Mouse (Mus musculus) left cerebral cortex, postnatal 14 days (tissue): Measurements from ENCODE around the gene Cenpx. TPM values are rescaled to one million over a fixed set of nuclear protein-coding genes. Genes with fewer than 3 reads are reported as not detected.
"Not testable (repeated sequence)": the region's sequence is repeated elsewhere in the genome, so short reads cannot be mapped to it uniquely, and the experiment has no call there.

Source experiments
- DNase-seq, 2 experiments: peaks; one replicate each; pipeline ENCODE4 v3.0.0; 2021 to 2022; ENCODE audit warnings: low spot score in 2 of 2, mixed read lengths in 1 of 2
- intact Hi-C: fragments of 180-260 bp; cut with DNase I; formaldehyde crosslinking; loops from one replicate; pipeline ENCODE4 v1.15.1; 2025
- long read RNA-seq, 2 experiments: library from polyadenylated mRNA; stranded (forward); transcript quantifications; one replicate each; pipeline ENCODE4 v2.0.0; 2021
- total RNA-seq, 2 experiments: library from RNA; stranded (reverse); gene quantifications; 2 replicates each; pipeline ENCODE4 v1.2.3; 2021

Gene Cenpx
- total RNA-seq = 10 to 100 TPM; 26.8 to 30.2 TPM
- long read RNA-seq, experiment 1, transcript Cenpx-202 (5 exons, 606 nt) = major isoform, 12 of 31 reads
- long read RNA-seq, experiment 1, partial matches to known transcripts = 3 of 31 reads
- long read RNA-seq, experiment 1, other reads (novel, unspliced or antisense) = 13 of 31 reads
- long read RNA-seq, experiment 2, transcript Cenpx-202 (5 exons, 606 nt) = major isoform, 8 of 31 reads
- long read RNA-seq, experiment 2, transcript Cenpx-203 (6 exons, 873 nt) = minor isoform, 6 of 31 reads
- long read RNA-seq, experiment 2, partial matches to known transcripts = 3 of 31 reads
- long read RNA-seq, experiment 2, other reads (novel, unspliced or antisense) = 14 of 31 reads

- intact Hi-C loops = loop anchor here (2.0 to 5.0 kb wide), 2 partner anchors 55 to 87 kb away; partner anchors contain the start of gene Sirt7
Measured at GRCm38 (mm10) chr11:120713580-120714518, at the start of gene Cenpx, which contains the start of gene Lrrc45. Gene Cenpx, minus strand, starts transcription at chr11:120713738. Gene Lrrc45, plus strand, starts transcription at chr11:120713925.

GRCm38 (mm10) chr11:120762672-120763041 lies 49.1 kb upstream of the Cenpx start, which contains the start of gene Hmga1b:
Gene Hmga1b, plus strand, starts transcription at chr11:120762794.
- intact Hi-C loops, DNase-seq: not testable (repeated sequence)

More at GRCm38 (mm10) chr11:120713580-120714518, at the start of gene Cenpx, which contains the start of gene Lrrc45:
- peak; percentile 98 to 99 for DNase-seq

- DNase-seq = no peak
- intact Hi-C loops = no loop called here
Measured at GRCm38 (mm10) chr11:120761811-120762671, 48.5 kb upstream of the Cenpx start.

GRCm38 (mm10) chr11:120760236-120760635 lies 46.7 kb upstream of the Cenpx start:
- DNase-seq = no peak

GRCm38 (mm10) chr11:120751606-120752005 lies 38.1 kb upstream of the Cenpx start:
- intact Hi-C loops = no loop called here
- no peak for DNase-seq

More at GRCm38 (mm10) chr11:120760236-120760635, 46.7 kb upstream of the Cenpx start:
- intact Hi-C loops = no loop called here

GRCm38 (mm10) chr11:120749430-120749829 lies 35.9 kb upstream of the Cenpx start:
- DNase-seq = peak in 1 of 2 experiments; percentile 21
- intact Hi-C loops = no loop called here

GRCm38 (mm10) chr11:120747974-120748373 lies 34.4 kb upstream of the Cenpx start:
- no peak for DNase-seq
- intact Hi-C loops = no loop called here

GRCm38 (mm10) chr11:120744121-120744701 lies 30.7 kb upstream of the Cenpx start:
- intact Hi-C loops = no loop called here
- DNase-seq = no peak

GRCm38 (mm10) chr11:120740981-120741380 lies 27.4 kb upstream of the Cenpx start:
- intact Hi-C loops = no loop called here
- no peak for DNase-seq

GRCm38 (mm10) chr11:120736424-120736823 lies 22.9 kb upstream of the Cenpx start:
- no peak for DNase-seq
- intact Hi-C loops = no loop called here

- intact Hi-C loops = no loop called here
- no peak for DNase-seq
Measured at GRCm38 (mm10) chr11:120733521-120733920, 20.0 kb upstream of the Cenpx start.

GRCm38 (mm10) chr11:120731858-120732680 lies 18.5 kb upstream of the Cenpx start, which contains the start of gene Cbr2:
Gene Cbr2, minus strand, starts transcription at chr11:120732114.
- no peak for DNase-seq
- intact Hi-C loops = no loop called here

- no peak for DNase-seq
- intact Hi-C loops = no loop called here
Measured at GRCm38 (mm10) chr11:120731395-120731794, 17.9 kb upstream of the Cenpx start.

GRCm38 (mm10) chr11:120730331-120730870 lies 16.9 kb upstream of the Cenpx start:
- intact Hi-C loops = no loop called here
- no peak for DNase-seq

- intact Hi-C loops, DNase-seq: not testable (repeated sequence)
Measured at GRCm38 (mm10) chr11:120729432-120730050, 16.0 kb upstream of the Cenpx start.

- intact Hi-C loops = no loop called here
- DNase-seq = no peak
Measured at GRCm38 (mm10) chr11:120728530-120729240, 15.1 kb upstream of the Cenpx start.
